Mouse (Mus musculus): ENCODE results near the gene Frmd8.

The Frmd8 gene

GRCm38 (mm10) chr19:5844831-5845318 is 30.2 kb downstream of the Frmd8 start:
- H3K4me1 ChIP-seq (replicated peaks; ENCODE audit: low read depth, low read length) = peaks cover 89% of the 10 kb centered on the region
- no peaks in the 10 kb centered on the region for H3K27me3 ChIP-seq (ENCODE audit: insufficient read depth, low read length)
- TF ChIP-seq CTCF (conservative IDR thresholded peaks at IDR 0.05; ENCODE audit: low read length) (no peak), NANOG (IDR thresholded peaks at IDR 0.05; ENCODE audit: borderline replicate concordance, low read length) (no peak), POU5F1 (IDR thresholded peaks at IDR 0.05; ENCODE audit: borderline replicate concordance, low read length) (no peak)
- H3K4me3 ChIP-seq (replicated peaks; ENCODE audit: low read length) = peak overlapping the region; percentile 87
- peaks cover 12% of the 10 kb centered on the region; the same call in 1 of the 2 replicates for H3K36me3 ChIP-seq (ENCODE audit: insufficient read depth, low read length)
- no peaks in the 10 kb centered on the region for H3K9me3 ChIP-seq (ENCODE audit: low read length)

GRCm38 (mm10) chr19:5843781-5844691 is 31.0 kb downstream of the Frmd8 start:
- Histone ChIP-seq H3K4me1 (replicated peaks; ENCODE audit: low read depth, low read length) (peaks cover 88% of the 10 kb centered on the region), H3K27me3 (ENCODE audit: insufficient read depth, low read length) (no peaks in the 10 kb centered on the region), H3K4me3 (replicated peaks; ENCODE audit: low read length) (peak overlapping the region; percentile 87), H3K36me3 (ENCODE audit: insufficient read depth, low read length) (peaks cover 16% of the 10 kb centered on the region; the same call in 1 of the 2 replicates), H3K9me3 (ENCODE audit: low read length) (no peaks in the 10 kb centered on the region)
- TF ChIP-seq CTCF (conservative IDR thresholded peaks at IDR 0.05; ENCODE audit: low read length) = no peak
- TF ChIP-seq NANOG (IDR thresholded peaks at IDR 0.05; ENCODE audit: borderline replicate concordance, low read length) = no peak
- TF ChIP-seq POU5F1 (IDR thresholded peaks at IDR 0.05; ENCODE audit: borderline replicate concordance, low read length) = no peak

GRCm38 (mm10) chr19:5842785-5843730 is 32.0 kb downstream of the Frmd8 start:
- H3K4me1 ChIP-seq (replicated peaks; ENCODE audit: low read depth, low read length) = peaks cover 87% of the 10 kb centered on the region
- no peaks in the 10 kb centered on the region for H3K9me3 ChIP-seq (ENCODE audit: low read length)
- no peaks in the 10 kb centered on the region for H3K27me3 ChIP-seq (ENCODE audit: insufficient read depth, low read length)
- H3K4me3 ChIP-seq (replicated peaks; ENCODE audit: low read length) = peak overlapping the region; percentile 87
- peaks cover 20% of the 10 kb centered on the region; the same call in 1 of the 2 replicates for H3K36me3 ChIP-seq (ENCODE audit: insufficient read depth, low read length)
- TF ChIP-seq NANOG (IDR thresholded peaks at IDR 0.05; ENCODE audit: borderline replicate concordance, low read length) (no peak), CTCF (conservative IDR thresholded peaks at IDR 0.05; ENCODE audit: low read length) (no peak), POU5F1 (IDR thresholded peaks at IDR 0.05; ENCODE audit: borderline replicate concordance, low read length) (no peak)

- H3K4me3 ChIP-seq (replicated peaks; ENCODE audit: low read length) = peak overlapping the region; percentile 87
- H3K4me1 ChIP-seq (replicated peaks; ENCODE audit: low read depth, low read length) = peaks cover 87% of the 10 kb centered on the region
- H3K9me3 ChIP-seq (ENCODE audit: low read length) = no peaks in the 10 kb centered on the region
- TF ChIP-seq POU5F1 (IDR thresholded peaks at IDR 0.05; ENCODE audit: borderline replicate concordance, low read length) (no peak), NANOG (IDR thresholded peaks at IDR 0.05; ENCODE audit: borderline replicate concordance, low read length) (no peak), CTCF (conservative IDR thresholded peaks at IDR 0.05; ENCODE audit: low read length) (no peak)
- no peaks in the 10 kb centered on the region for H3K27me3 ChIP-seq (ENCODE audit: insufficient read depth, low read length)
- H3K36me3 ChIP-seq (ENCODE audit: insufficient read depth, low read length) = peaks cover 20% of the 10 kb centered on the region; the same call in 1 of the 2 replicates
Measured at GRCm38 (mm10) chr19:5841999-5842784, 32.9 kb downstream of the Frmd8 start.

GRCm38 (mm10) chr19:5841389-5841946 is 33.6 kb downstream of the Frmd8 start:
- Histone ChIP-seq H3K27me3 (ENCODE audit: insufficient read depth, low read length) (no peaks in the 10 kb centered on the region), H3K4me3 (replicated peaks; ENCODE audit: low read length) (peak overlapping the region; percentile 87), H3K36me3 (ENCODE audit: insufficient read depth, low read length) (peaks cover 20% of the 10 kb centered on the region; the same call in 1 of the 2 replicates), H3K9me3 (ENCODE audit: low read length) (no peaks in the 10 kb centered on the region), H3K4me1 (replicated peaks; ENCODE audit: low read depth, low read length) (peaks cover 90% of the 10 kb centered on the region)
- TF ChIP-seq POU5F1 (IDR thresholded peaks at IDR 0.05; ENCODE audit: borderline replicate concordance, low read length) (no peak), NANOG (IDR thresholded peaks at IDR 0.05; ENCODE audit: borderline replicate concordance, low read length) (no peak), CTCF (conservative IDR thresholded peaks at IDR 0.05; ENCODE audit: low read length) (no peak)

- Histone ChIP-seq H3K36me3 (ENCODE audit: insufficient read depth, low read length) (peaks cover 20% of the 10 kb centered on the region; the same call in 1 of the 2 replicates), H3K4me3 (replicated peaks; ENCODE audit: low read length) (peak overlapping the region; percentile 87), H3K27me3 (ENCODE audit: insufficient read depth, low read length) (no peaks in the 10 kb centered on the region), H3K9me3 (ENCODE audit: low read length) (no peaks in the 10 kb centered on the region), H3K4me1 (replicated peaks; ENCODE audit: low read depth, low read length) (peaks cover 95% of the 10 kb centered on the region)
- TF ChIP-seq NANOG (IDR thresholded peaks at IDR 0.05; ENCODE audit: borderline replicate concordance, low read length) (no peak), CTCF (conservative IDR thresholded peaks at IDR 0.05; ENCODE audit: low read length) (no peak), POU5F1 (IDR thresholded peaks at IDR 0.05; ENCODE audit: borderline replicate concordance, low read length) (no peak)
Measured at GRCm38 (mm10) chr19:5840890-5841388, 34.1 kb downstream of the Frmd8 start.
